Mouse (Mus musculus): ENCODE data around the gene Alg6.

Gene Alg6

DNA sequence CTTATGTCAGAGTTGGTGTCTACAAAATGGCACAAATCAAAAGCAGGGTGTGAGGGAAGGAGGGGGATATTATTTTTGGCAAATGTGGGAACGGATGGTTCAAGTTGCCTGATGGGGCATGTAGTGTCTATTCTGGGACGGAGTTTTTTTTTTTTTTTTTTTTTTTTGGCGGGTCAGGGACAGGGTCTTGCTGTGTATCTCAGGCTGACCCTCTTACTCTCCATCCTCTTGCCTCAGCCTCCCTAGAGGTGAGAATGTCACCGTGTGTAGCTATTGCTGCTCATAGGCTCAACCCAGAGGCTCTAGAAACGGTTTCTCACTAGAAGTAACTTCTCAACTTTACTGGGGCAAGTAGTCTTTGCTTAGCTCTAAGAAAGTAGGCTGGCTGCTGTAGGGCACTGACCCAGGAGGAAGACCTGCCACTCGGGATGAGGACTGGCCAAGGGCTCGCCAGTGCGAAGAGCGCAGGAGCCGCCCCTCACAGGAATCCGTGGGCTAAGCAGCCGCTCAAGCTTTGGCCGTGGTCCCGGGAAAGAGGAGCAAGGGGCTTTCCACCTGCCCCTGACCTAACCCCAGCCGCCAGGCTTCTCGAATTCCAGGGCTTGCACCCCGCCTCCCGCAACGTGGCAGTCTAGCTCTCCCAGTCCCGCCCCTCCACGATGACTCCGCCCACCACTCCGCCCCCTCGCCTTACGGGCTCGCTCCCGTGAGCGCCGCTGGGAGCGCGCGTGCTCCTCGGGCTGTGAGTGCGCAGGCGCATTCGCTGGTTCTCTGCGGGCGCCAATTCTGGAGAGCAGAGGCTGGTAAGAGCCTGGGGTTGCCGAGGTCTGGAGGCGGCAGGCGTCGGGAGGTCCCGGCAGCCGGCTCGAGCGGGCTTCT is at the start of gene Alg6:
Gene Alg6, plus strand, starts transcription at position 761 of the 879 bp plus-strand sequence.
- DNase-seq: peak; percentile 98

GRCm38 (mm10) chr4:99670203-99670851 is 45.1 kb upstream of the Alg6 start:
- no peak for DNase-seq

- DNase-seq: no peak
These were observed 40.3 kb upstream of the Alg6 start for GRCm38 (mm10) chr4:99675191-99675590.

DNA sequence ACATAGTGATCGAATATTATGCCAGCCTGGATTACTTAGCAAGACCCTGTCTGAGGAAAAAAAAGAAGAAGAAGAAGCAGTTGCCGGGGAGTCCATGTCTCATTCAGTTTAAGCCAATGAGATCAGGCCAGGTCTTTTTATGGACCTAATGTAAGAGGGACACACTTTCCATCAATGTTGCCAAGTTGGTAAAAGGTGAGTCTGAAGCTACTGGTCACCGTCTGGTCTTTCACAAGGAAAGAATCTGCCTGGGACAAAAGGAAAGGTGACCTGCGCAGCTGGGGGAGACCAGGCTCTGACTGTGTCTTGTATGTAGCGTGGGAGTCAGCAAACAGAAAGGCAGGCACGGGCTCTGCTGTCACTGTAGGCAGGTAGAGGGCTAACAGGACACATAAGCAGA is 31.5 kb upstream of the Alg6 start:
- no peak for DNase-seq

GRCm38 (mm10) chr4:99686308-99686707 is 29.2 kb upstream of the Alg6 start:
- DNase-seq: no peak

DNA sequence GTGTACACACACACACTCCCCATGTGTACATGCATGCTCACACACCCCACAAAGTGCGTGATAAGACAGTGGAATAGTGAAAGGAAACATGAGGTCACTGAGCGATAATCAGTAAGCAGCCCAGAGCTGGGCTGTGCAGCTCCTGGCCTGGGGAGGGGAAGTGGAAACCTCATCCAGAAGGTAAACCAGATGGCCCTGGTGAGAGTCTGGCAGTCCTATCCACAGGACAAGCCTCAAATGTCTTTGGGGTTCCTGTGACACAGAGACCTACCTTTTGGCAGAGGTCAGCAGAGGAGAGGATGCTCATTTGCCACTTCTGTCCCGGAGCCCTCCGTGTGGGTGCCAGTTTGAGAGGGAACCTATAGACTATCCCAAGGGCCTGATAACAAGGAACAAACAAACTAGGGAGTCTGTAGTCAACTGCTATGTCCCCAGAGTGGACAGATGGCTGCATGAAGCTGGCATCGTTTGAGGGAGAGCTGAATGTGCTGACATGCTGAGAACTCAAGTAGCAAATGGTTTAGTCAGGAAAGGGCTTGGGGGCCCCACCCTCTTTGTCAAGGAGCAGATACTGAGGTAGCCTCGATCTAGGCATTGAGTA is 2.8 kb upstream of the Alg6 start:
- no peak for DNase-seq

GRCm38 (mm10) chr4:99713971-99714370 is 1.5 kb upstream of the Alg6 start:
- no peak for DNase-seq

DNA sequence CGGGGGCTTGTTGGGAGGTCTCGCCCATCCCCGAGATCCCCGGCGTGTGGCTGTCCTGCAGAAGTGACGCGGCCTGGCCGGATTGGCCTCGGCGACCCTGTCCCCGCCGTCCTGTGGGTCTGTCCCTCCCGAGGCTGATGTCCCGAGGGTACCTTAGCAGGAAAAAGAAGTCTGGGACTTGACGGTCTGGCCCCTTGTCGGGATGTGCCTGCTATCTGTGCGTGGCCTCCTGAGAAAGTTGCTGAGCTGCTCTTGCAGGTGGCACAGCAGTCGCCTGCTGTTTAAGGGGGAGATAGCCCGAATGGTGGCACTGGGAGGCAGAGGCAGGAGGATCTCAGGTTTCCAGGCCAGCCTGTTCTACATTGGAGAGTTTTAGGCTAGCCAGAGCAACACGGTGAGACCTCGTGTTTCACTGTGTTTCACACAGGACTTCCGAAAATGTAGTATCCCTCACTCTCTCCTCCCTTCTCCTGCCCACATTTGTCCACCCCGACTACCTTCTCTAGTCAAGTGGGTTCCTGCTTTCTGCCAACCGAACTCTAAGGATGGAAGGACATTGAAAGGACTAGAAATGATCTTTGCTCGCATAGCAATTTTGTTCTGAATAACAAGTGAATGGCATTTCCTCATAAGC is 436 bp downstream of the Alg6 start:
- DNase-seq: no peak

DNA sequence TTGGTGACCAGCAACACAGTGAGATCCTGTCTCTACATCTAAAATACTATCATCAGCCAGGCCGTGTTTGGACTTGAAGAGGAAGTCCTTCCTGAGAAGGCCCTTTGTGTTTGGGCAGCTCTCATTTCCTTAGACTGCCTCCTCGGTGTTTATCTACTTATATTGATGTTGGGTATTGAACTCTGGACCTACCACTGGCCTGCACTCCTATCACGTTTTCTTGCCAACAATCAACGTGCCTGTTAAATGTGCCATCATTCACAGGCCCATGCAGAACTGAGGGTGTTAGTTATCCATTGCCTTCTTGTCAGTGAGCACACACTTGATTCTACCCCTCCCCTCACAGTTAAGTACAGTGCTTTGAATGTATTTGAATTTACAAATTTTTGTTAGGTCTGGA is 2.4 kb downstream of the Alg6 start:
- no peak for DNase-seq

DNA sequence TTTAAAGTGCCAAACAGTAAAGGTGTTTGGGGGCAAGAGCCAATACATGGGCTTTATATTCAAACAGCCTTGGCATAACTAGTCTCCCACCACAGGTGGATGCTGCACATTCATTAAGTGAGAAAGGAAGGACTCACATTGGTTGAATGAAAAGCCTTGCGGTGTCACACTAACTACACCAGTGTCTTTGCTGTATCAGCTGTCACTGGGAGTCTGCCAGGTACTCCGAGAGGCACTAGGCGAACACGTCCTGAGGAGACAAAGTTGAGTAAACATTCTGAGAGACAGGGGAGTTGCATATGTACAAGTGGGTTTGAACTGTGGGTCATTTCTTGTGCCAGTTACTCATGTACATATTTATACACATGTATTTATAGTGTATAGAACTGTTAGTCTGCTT is 8.9 kb downstream of the Alg6 start:
- no peak for DNase-seq

DNA sequence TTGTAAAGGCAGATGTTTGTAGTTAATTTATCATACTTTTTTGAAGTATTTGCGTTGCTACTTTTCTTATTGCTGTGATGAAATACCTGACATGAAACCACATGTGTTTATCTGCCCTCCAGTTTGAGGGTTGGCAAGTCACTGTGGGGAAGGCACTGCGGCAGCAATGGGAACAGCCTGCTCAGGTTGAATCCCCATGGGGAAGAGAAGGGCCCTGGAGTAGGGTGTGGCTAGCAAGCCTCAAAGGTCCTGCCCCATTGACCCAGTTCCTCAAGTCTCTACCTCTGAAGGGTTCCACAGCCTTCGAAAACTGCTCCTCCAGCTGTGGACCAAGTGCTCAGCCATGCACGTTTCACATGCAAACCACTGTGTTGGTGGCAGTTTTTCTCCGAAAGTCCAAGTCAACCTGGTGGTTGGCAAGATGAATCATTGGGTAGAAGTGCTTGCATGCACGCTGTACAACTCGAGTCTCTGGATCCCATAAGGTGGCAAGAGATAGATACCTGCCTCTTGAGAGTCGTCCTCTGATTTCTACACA is 10.5 kb downstream of the Alg6 start:
- DNase-seq: no peak

- no peak for DNase-seq
These were observed 24.4 kb downstream of the Alg6 start for GRCm38 (mm10) chr4:99739836-99740235.

DNA sequence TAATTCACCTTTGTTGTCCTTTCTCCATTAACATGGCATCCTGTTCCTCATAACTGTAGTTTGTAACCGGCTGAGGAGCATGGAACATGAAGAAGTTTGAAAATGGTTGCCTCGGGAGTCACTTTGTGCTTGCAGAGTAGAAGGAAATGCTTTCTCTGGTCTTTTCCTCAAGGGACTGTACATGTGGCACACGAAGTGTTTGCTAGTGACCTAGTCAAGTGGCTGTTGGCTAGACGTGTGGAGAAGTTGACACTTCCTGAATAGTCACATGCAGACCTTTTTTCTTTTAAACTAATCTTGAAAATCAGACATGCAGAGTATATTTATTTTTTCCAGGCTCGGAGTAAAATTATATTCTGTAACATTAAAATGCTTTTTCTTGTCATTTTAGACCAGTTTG is 37.0 kb downstream of the Alg6 start:
- DNase-seq: no peak

GRCm38 (mm10) chr4:99766303-99766702 is 50.8 kb downstream of the Alg6 start:
- no peak for DNase-seq

DNA sequence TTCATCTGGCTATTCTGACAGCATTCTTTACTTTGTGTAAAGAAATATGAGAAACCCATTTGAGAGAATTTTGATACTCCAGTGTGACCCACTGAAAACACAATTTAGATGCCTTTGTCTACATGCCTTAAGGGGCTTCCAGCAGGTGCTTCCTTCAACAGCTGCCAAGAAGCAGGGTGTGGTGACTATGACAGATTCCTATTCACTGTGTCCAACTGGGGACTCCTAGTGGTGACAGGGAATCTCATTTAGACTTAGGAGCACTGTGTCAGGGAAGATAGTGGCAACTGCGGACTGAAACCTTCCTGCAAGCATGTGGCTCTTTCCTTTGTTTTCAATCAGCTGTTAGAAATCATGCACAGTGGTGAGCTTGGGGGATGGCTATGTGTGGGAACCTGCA is 51.3 kb downstream of the Alg6 start:
- DNase-seq: peak; percentile 42

GRCm38 (mm10) chr4:99770555-99770954 is 55.1 kb downstream of the Alg6 start:
- peak; percentile 73 for DNase-seq

DNA sequence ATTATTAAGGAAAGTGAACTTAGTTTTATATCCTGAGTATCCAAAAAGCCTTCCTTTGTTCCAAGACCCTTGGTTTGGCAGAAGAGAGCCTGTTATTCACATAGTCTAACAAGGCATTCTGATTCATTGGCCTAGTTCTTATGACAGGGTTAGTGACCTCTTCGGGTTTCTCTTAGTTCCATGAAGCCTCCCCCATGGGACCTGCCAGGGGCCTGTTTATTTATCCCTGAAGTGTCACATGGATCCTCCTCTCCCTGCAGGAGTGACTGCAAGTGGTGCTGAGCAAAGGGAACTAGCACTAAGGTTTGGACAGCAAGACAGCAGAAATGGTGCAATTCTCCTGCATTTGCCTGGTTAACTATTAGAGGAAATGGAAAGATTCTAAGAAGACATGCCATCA is 57.6 kb downstream of the Alg6 start:
- DNase-seq: peak; percentile 40

GRCm38 (mm10) chr4:99792365-99792764 is 76.9 kb downstream of the Alg6 start:
- DNase-seq: no peak

Data from kidney, postnatal 10 days (tissue).